Mouse (Mus musculus): Measurements from ENCODE around the gene Tm4sf1. TPM values are rescaled to one million over a fixed set of nuclear protein-coding genes. Genes with fewer than 3 reads are reported as not detected.

Tm4sf1 gene
- polyA plus RNA-seq, 2 experiments from 2014 or later = 0.58 TPM; not detected in 1

GRCm38 (mm10) chr3:57287854-57288720 lies 13.7 kb downstream of the Tm4sf1 start:
- no peak for ATAC-seq

GRCm38 (mm10) chr3:57287438-57287837 lies 14.3 kb downstream of the Tm4sf1 start:
- ATAC-seq = no peak

- no peak for ATAC-seq
These were observed 23.6 kb downstream of the Tm4sf1 start for GRCm38 (mm10) chr3:57278225-57278624.

GRCm38 (mm10) chr3:57277453-57277852 lies 24.3 kb downstream of the Tm4sf1 start:
- no peak for ATAC-seq

GRCm38 (mm10) chr3:57276821-57277220 lies 25.0 kb downstream of the Tm4sf1 start:
- ATAC-seq = no peak

GRCm38 (mm10) chr3:57268994-57269393 lies 32.8 kb downstream of the Tm4sf1 start:
- ATAC-seq = no peak

GRCm38 (mm10) chr3:57267559-57268173 lies 34.1 kb downstream of the Tm4sf1 start:
- ATAC-seq = no peak

GRCm38 (mm10) chr3:57253041-57253440 lies 48.7 kb downstream of the Tm4sf1 start:
- ATAC-seq = no peak

GRCm38 (mm10) chr3:57252551-57252950 lies 49.2 kb downstream of the Tm4sf1 start:
- ATAC-seq = no peak

- ATAC-seq = no peak
These were observed 56.5 kb downstream of the Tm4sf1 start for GRCm38 (mm10) chr3:57245242-57245641.

Other genes with a start within 250 kb of the Tm4sf1 start
- not detected for gene Tm4sf4, start 123.3 kb upstream of the Tm4sf1 start, polyA plus RNA-seq (2017; shearing (Covaris generic))